Mouse (Mus musculus) kidney, postnatal 10 days (tissue): ENCODE measurements around the gene Frmd4b.
"Not testable (repeated sequence)": the region's sequence is repeated elsewhere in the genome, so short reads cannot be mapped to it uniquely, and the experiment has no call there.

Experiments used
- DNase-seq: peaks from one replicate; pipeline ENCODE4 v3.0.0; 2021; ENCODE audit warnings: mixed read lengths

The Frmd4b gene

DNA sequence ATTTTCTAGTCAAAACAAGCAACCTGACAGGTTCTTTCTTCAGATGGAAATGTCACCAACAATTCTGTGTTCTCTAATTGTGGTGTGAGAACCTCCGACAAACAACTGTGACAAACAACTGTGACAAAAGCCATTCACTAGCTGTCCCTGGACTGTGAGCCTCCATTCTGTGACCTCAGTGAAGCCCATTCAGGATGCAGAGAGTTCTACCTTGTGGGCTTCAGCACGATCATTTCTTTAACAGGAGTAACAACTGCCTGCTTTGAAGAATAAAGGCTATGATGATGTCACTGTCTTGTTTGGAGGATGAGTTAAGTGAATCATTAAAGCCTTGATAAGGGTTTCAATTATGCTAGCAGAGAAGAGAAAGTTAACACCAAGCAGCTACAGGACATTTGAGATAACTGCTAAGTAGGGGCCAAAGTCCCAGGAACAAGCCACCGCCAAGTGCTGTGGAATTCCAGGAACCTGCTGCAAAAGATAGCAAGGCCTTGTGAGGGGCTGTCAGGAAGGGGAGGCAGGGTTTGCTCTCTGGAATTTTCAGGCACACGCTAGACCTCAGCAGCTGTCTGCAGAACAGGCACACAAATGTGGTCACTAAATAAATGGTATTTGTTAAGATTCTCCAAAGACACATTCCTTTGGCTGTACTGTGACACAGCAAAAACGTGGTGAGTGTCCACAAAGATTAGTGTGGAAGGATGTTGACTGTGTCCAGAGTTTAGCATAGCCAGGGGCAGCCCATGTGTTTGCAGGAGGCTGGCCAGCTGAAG is 207.7 kb downstream of the Frmd4b start:
- no peak for DNase-seq

DNA sequence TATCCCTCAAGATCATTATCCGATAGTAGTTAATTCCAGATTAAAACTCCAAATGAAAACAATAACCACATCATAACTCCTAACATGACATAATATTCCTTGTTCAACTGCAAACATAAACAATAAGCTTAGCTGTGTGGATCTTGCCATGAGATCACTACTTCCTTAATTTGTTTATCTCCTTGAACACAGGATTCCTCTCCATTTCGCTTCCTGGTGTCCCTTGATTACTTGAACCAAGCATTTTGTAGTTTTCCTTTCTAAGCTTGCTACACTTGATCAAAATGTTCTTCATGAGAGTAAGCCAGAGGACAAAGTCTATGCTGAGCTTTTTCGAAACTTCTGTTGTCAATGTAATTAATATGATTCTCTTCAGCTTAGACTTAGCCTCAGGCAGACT is 209.4 kb downstream of the Frmd4b start:
- no peak for DNase-seq

GRCm38 (mm10) chr6:97407425-97407824 is 209.9 kb downstream of the Frmd4b start:
- no peak for DNase-seq

- no peak for DNase-seq
Measured at GRCm38 (mm10) chr6:97405311-97405710, 212.0 kb downstream of the Frmd4b start.

GRCm38 (mm10) chr6:97402822-97403472 is 214.4 kb downstream of the Frmd4b start:
- no peak for DNase-seq

GRCm38 (mm10) chr6:97400446-97400845 is 216.9 kb downstream of the Frmd4b start:
- DNase-seq, result no peak

DNA sequence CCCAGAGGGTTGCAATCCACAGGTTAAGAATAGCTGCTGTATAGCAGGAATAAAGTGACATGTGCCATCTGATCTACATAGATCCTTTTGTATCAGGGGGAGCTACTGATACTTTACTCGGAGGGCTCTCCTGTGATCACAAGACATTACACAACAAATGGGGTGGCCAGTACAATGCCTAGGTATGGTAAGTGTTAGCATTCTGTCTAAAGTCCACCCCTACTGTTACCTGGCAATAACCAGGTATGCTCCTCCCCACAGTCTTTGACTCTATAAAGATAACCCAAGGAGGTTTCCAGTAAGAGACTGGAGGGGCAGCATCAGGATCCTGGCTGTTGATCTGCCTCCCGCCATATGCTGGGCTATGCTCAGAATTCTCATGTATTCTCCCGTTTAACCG is 219.4 kb downstream of the Frmd4b start:
- DNase-seq, result no peak

DNA sequence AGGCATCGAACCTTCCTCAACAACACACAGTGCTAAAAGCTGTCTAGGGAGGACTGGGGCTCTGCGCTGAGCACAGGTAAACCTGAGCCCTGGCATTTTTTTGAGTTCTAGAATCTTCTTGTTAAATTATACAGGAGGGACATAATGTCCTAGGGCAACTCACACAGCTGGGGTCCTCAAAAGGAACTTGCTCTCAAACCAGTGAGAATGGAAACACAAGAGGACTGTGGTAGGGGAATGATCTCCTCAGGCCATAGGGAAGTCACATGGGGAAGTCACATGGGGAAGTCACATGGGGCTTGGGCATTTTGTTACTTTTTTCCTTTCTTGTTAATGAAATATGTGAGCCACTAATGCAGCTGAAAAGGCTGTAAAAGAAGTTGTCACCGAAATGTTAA is 220.4 kb downstream of the Frmd4b start:
- DNase-seq, result no peak

GRCm38 (mm10) chr6:97396351-97396956 is 220.9 kb downstream of the Frmd4b start:
- peak; percentile 51 for DNase-seq

DNA sequence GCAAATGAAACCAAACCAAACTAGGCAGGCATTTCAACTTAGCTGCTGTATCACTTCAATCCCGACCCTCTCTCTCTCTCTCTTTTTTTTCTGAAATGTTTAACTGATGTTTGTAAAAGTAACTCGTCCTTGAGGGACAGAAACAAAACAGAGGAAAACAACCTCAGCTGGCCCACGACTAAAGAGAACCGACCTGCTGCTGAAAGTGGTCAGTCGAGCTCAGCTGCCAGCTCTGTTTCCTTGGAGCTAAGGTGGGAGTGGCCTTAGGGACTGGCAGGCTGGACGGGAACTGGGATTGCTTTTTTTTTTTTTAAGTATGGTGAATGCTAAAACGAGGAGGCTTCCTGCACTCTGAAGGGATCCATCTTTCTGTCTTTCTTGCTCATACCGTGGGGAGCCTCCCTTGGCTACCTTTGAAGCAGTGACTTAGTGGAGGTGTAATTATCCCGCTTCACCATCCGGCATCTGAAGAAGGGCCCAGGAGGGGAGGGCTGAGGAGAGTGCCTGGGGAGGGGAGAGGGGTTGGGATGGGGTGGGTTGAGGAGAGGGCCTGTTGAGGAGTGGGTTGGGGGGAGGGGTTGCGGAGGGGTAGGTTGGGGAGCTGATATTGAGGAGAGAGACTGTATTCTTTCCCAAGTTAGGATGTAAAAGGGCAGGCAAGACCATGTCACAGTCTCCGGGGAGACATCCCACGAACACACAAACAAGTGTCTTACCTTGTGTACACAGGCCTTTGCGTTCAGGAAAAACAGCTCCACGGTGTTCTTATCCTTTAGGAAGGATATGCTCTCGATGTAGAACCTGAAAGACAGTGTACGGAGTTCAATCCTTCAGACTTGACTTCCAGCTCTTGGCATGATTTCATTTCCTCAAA is 221.6 kb downstream of the Frmd4b start:
- DNase-seq, result peak; percentile 62

GRCm38 (mm10) chr6:97394473-97395075 is 222.8 kb downstream of the Frmd4b start:
- DNase-seq, result no peak

DNA sequence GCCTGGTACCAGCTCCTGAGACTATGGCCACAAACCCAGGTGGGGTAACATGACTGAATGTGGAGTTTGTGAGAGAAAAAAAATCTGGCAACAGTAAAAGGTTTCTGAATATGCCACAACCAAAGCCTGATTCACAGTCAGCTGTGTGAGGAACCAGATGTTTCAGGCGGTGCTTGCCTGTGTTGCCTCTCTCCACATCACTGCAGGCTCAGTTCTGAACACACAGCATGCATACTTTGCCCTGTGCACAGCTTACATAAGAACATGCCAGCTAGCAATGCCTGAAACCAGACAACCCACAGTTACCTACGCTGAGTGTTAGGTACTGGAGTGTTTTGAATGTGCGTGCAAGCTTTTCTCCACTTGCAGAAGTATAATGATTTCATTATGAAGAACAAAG is 224.4 kb downstream of the Frmd4b start:
- no peak for DNase-seq

GRCm38 (mm10) chr6:97387388-97387787 is 230.0 kb downstream of the Frmd4b start:
- no peak for DNase-seq

- DNase-seq, result no peak
Measured at GRCm38 (mm10) chr6:97384918-97385317, 232.4 kb downstream of the Frmd4b start.

DNA sequence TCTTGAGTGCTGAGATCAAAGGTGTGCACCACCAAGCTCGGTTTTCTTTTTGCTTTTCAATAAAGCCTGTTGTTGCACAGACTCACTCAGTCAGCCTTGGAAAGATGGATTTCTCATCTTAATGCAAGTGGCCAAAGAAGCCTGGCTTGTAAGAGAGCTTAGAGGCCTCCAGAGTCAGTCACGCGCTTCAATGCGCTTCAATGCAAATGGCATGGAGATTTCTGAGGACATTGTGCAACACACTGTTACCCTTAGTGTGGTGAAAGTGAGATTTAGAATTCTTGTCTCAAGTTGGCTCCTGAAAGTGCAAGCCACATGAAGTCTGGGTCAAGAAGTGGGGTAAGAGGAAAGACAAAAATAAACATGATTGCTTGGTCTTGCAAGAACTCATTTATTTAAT is 236.1 kb downstream of the Frmd4b start:
- no peak for DNase-seq

- DNase-seq, result no peak
Measured at GRCm38 (mm10) chr6:97370947-97371346, 246.4 kb downstream of the Frmd4b start.

DNA sequence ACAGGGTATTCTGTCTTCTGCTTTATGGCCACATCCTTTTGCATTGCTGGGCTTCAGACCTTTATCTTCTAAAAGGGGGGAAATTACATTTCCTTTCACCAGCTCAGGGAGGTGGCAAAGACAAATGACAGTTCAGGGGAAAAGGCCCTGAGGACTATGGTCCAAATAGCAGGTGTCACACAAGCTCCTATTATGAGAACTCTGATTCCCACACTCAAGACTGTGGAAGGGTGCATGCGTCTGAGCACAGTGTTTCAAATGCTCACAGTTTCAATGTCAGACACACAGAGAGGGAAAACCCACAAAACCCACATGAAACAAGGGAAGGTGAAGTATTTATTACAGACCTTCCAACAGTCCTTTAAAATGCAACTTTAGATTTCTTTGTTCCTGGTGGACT is 246.9 kb downstream of the Frmd4b start:
- no peak for DNase-seq

- DNase-seq, result no peak
Measured at GRCm38 (mm10) chr6:97363846-97364245, 253.5 kb downstream of the Frmd4b start.

GRCm38 (mm10) chr6:97357606-97358005 is 259.7 kb downstream of the Frmd4b start:
- not testable (repeated sequence) for DNase-seq

- no peak for DNase-seq
Measured at GRCm38 (mm10) chr6:97356612-97357011, 260.7 kb downstream of the Frmd4b start.

- DNase-seq, result no peak
Measured at GRCm38 (mm10) chr6:97355141-97355540, 262.2 kb downstream of the Frmd4b start.

GRCm38 (mm10) chr6:97353933-97354332 is 263.4 kb downstream of the Frmd4b start:
- peak; percentile 26 for DNase-seq

GRCm38 (mm10) chr6:97353371-97353770 is 264.0 kb downstream of the Frmd4b start:
- DNase-seq, result no peak
